Mouse (Mus musculus) olfactory bulb, adult 2 months (tissue): Measurements from ENCODE around the gene Midn.

Experiments
- CTCF ChIP-seq: fragments of 200-500 bp; IDR thresholded peaks from 2 replicates; pipeline ENCODE4 v1.5.1; 2012; ENCODE audit warnings: low read depth, mild to moderate bottlenecking, low read length, moderate library complexity; ENCODE audit not compliant: insufficient read depth
- POLR2A ChIP-seq: fragments of 200-500 bp; IDR thresholded peaks from 2 replicates; pipeline ENCODE4 v1.6.1; 2012; ENCODE audit warnings: mild to moderate bottlenecking, low read depth, low read length, moderate library complexity; ENCODE audit not compliant: insufficient read depth

GRCm38 (mm10) chr10:80147146-80147718 is 840 bp upstream of the Midn start:
- TF ChIP-seq POLR2A (no peak), CTCF (no peak)
